Mouse (Mus musculus): Measurements from ENCODE around the gene Ppp1r12b.

Ppp1r12b gene

DNA sequence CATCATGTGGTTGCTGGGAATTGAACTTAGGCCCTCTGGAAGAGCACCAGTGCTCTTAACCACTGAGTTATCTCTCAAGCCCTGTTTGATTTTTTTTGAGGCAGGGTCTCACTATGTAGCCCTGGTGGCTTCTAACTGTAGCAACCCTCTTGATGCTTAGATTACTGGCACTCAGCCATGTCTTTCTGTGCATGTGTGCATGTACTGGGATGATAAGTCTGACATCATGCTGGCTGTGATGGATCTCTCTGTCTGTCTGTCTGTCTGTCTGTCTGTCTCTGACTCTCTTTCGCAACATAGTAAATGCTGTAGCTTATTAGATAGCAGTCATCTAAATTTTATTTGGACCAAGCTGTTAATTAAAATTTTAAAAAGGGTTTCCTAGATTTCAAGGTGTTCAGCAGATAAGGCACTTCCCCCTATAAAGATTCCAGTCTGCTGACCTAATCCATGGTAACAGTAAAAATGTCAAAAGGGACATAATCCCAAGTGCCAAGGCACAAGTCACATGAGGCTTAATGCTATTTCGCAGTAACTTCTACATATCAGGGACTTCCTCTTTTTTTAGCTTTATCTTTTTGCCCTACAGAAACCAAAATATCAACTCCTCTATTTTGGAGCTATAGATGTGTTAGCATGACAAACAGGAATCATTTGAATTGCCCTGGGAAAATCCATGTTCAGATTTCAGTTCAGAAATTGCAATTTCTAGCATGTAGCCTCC lies 164.9 kb downstream of the Ppp1r12b start:
- no peak for DNase-seq (ENCODE audit: low spot score)

DNA sequence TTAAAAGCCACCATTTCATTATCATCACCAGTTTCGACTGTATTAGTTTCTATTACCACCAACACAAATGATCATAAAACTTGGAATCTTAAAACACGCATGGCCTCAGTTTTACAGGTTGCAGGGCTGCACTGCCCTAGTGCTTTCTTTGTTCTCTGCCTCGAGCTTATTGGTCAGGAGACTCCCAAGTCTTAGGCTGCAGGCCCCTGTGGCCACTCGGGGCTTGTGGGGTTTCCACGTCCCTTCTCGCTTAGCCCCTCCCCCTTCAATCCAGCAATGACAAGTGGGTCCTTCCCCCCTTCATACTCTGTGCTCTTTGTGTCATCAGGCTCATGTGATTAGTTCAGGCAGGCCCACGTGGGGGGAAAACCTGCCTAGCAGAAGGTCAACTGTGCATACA lies 167.6 kb downstream of the Ppp1r12b start:
- DNase-seq (ENCODE audit: low spot score) = no peak

GRCm38 (mm10) chr1:134784911-134785310 lies 170.8 kb downstream of the Ppp1r12b start:
- DNase-seq (ENCODE audit: low spot score) = no peak

DNA sequence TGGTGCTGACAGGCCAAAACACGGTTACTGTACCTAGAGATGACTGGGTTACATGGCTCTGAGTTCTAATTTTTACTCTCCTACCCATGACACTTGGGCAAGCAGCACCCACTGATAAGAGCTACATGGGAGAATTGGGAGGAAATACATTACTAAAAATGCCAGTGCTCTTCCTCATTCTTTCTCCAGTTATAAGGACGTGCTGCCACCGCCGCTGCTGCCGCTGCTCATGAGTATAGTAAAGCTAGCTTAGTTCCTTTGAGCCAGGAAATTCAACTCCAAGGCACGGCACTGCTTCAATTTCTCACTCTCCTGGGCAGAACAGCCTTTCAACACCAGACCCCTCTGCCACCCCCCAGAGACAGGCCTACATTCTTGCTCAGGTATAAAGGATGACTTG lies 171.3 kb downstream of the Ppp1r12b start:
- no peak for DNase-seq (ENCODE audit: low spot score)

GRCm38 (mm10) chr1:134783958-134784357 lies 171.8 kb downstream of the Ppp1r12b start:
- DNase-seq (ENCODE audit: low spot score) = no peak

DNA sequence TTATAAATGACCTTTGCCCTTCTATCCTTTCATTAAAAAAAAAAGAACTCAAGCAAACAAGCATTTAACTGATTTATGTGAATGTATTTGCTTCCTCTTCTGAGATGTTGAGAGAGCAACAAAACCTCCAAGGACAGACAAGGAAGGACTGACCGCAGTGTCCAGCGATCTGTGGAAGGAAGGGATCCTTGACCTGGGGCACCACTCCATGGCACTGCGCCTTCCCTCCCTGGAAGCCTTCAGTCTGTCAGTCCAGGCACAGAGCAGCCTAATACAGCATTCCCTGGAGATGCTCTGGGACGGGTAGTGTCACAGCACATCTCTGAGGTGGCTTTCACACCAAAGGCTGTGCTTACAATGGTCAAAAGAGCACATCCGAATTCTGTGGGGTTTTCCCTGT lies 172.9 kb downstream of the Ppp1r12b start:
- DNase-seq (ENCODE audit: low spot score) = no peak

- no peak for DNase-seq (ENCODE audit: low spot score)
Measured at GRCm38 (mm10) chr1:134777936-134778548, 177.7 kb downstream of the Ppp1r12b start.

DNA sequence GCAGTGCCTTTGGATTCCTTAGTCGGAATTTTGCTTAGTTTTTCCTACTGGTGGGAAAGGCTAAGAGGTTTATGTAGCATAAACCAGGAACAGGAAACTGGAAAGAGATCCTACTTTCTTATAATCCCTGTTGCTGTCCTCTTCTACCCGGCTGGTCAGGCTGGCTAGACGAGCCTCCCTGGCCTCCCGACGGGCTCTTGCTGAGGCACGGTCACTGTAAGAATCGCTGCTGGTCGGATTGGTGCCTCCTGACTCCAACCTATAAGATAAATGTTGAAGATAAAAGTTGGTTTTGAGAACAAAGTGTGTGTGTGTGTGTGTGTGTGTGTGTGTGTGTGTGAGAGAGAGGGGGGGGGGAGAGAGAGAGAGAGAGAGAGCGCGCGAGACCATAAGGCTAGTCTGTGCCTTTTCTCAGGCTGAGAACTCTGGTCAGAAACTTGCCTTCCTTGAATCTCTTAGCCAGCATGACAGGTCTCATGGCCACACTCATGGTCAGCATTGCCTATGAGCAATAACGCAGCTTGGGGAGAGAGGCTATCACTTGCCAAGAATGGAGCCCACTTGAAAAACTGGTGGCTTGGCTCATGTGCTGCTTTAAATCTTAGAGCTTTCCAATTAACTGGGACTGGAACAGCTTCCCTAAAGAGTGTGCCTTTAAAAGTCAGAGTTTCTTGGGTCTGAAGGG lies 178.4 kb downstream of the Ppp1r12b start:
- no peak for DNase-seq (ENCODE audit: low spot score)

GRCm38 (mm10) chr1:134775631-134776030 lies 180.1 kb downstream of the Ppp1r12b start:
- no peak for DNase-seq (ENCODE audit: low spot score)

- DNase-seq (ENCODE audit: low spot score) = no peak
Measured at GRCm38 (mm10) chr1:134774728-134775287, 180.9 kb downstream of the Ppp1r12b start.

- no peak for DNase-seq (ENCODE audit: low spot score)
Measured at GRCm38 (mm10) chr1:134774247-134774646, 181.5 kb downstream of the Ppp1r12b start.

GRCm38 (mm10) chr1:134773256-134773655 lies 182.5 kb downstream of the Ppp1r12b start:
- no peak for DNase-seq (ENCODE audit: low spot score)

DNA sequence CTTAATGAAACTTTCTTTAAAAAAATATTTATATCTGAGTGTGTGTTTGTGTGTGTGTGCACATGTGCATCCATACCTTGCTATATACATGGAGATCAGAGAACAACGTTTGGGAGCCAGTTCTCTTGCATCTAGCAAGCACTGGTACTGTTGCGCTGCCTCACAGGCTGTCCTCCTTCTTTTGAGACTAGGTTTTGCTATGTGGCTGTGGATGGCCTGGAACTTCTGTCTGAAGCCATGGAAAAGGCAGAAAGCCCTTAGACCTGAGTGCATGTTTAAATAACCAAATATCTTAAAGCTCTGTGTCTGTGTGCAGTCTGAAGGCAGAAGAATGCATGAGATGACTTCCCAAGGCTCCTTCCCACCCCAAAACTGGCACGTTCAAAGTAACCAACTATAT lies 182.9 kb downstream of the Ppp1r12b start:
- DNase-seq (ENCODE audit: low spot score) = no peak

DNA sequence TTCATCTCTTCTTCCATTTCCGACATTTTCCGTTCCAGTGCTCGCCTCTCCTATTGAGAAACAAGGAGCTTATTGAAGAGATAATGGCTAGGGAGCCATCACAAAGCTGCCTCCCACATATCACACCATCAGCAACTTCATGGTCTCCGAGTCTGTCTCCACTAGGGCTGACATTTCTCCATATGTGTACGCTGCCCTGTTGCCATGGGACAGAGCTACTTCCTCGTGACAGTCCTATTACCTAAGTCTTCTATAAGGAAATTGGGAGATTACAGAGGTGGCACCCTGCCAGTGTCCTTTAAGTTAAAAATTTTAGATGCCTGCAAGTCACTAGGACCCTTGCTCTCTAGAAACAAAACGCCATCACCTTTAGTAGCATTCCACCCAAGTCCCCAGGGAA lies 183.7 kb downstream of the Ppp1r12b start:
- DNase-seq (ENCODE audit: low spot score) = no peak

- DNase-seq (ENCODE audit: low spot score) = no peak
Measured at GRCm38 (mm10) chr1:134771353-134771752, 184.4 kb downstream of the Ppp1r12b start.

GRCm38 (mm10) chr1:134770312-134770711 lies 185.4 kb downstream of the Ppp1r12b start:
- DNase-seq (ENCODE audit: low spot score) = no peak

GRCm38 (mm10) chr1:134766448-134766847 lies 189.3 kb downstream of the Ppp1r12b start:
- no peak for DNase-seq (ENCODE audit: low spot score)

DNA sequence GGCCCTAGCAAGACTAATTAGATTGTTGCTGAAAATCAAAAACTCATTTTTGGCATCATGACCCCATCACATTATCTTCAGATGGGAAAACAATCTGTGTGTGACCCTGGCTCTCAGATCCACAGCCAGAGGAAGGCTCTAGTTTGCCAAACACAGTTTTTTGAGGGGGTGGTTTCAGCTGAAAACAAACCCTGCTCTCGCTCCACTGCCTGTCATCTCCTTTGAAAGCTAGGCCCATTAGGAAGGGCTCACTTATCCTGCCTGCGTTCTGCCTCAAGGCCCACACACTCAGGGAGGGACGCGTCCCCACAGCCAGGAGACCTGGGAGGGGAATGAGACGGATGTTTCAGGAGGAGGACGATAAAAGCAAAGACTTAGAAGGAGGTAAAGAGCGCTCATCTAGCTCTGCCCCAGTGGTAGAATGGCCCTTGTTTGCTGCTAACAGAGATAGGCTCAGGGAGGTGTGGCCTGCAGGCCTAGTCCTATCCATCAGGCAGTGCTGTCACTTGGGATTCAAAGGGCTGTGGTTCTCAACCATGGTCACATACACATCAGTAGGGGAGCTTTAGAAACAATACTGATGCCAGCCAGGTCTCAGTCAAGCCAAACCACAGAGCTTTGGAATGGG lies 190.8 kb downstream of the Ppp1r12b start:
- DNase-seq (ENCODE audit: low spot score) = no peak

DNA sequence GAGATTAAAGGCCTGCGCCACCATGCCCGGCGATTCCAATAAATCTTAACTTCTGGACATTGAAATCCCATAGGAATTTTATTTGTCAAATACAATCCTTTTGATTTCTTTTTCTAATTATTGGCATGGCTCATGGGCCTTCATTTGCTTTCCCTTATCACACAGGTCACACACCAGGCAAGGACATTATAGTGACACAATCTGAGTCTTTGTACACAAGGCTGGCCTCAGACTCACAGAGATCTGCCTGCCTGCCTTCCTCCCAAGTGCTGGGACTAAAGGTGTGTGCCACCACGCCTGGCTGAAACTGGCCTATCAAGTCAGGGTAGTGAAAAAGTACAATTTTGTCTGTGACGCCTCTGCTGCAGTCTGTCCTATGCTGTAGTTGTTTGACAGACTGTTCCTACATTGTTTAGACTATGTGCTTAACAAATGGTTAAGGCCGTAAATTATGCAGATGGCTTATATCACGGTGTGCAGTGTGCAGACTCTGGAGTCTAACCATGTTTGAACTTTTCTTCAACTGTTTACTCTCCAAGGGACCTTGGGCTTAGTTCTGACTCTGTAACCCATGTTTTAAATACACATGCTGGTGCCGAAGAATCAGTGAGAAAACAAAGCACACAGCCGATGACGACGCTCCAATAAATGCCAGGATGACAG lies 191.8 kb downstream of the Ppp1r12b start:
- no peak for DNase-seq (ENCODE audit: low spot score)

- DNase-seq (ENCODE audit: low spot score) = no peak
Measured at GRCm38 (mm10) chr1:134763250-134763649, 192.5 kb downstream of the Ppp1r12b start.

DNA sequence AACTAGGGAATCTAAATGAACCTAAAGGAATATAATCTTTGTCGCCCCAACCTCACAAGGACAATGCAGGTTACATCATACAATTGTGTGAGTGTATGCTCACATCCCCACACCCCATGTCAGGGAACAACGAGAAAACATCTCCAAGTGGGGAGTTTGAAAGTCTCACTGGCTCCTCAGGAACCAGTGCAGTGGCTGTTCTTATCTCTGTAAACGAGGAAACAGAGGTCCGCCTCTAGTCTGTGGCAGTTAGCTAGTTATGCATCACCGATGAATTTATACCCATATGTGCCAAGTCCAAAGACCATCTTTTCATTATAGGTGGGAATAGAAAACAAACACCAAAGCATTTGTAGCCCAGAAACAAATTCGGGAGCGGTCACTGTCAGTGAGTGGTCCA lies 194.2 kb downstream of the Ppp1r12b start:
- DNase-seq (ENCODE audit: low spot score) = no peak

- no peak for DNase-seq (ENCODE audit: low spot score)
Measured at GRCm38 (mm10) chr1:134760642-134761041, 195.1 kb downstream of the Ppp1r12b start.
